Mouse (Mus musculus): ENCODE measurements at regions not wholly inside any gene's neighbourhood (a gene's known extent, or its start where the extent isn't known, plus 50 kb on each side); places are given as distances from the start of the nearest gene placed in this dataset.

GRCm38 (mm10) chr1:194424201-194424600 is 193.8 kb upstream of the Plxna2 start:
- TF ChIP-seq CTCF (conservative IDR thresholded peaks at IDR 0.05; ENCODE audit: low read length) (no peak), NANOG (IDR thresholded peaks at IDR 0.05; ENCODE audit: borderline replicate concordance, low read length) (no peak)

All from E14TG2a.4 (cell line).